9 mouse cellular contexts compared by ENCODE assay signal in genomic region chr13:45442451-45442850, GRCm38 (mm10). TPM values are rescaled to one million over a fixed set of nuclear protein-coding genes. Genes with fewer than 3 reads are reported as not detected.
DNase-seq lines count a peak whose midpoint lies in the region; ATAC-seq and TF ChIP-seq lines count a peak whose summit lies in the region.
"Had no signal": no experiment of that assay in that cellular context is flagged by ENCODE, and none has a peak within 500 bp of the region (broad histone marks: within the 10 kb centered on the region; RNA-seq: fewer than 3 reads in every experiment).

No protein-coding gene starts in this region.

- no peak for ATAC-seq in heart, embryonic 12.5 days (ENCODE audit: insufficient number of reproducible peaks, low FRiP score)
- peak; percentile 67 for ATAC-seq in intestine, embryonic 16.5 days

- TF ChIP-seq POLR2A in heart, adult 2 months (IDR thresholded peaks at IDR 0.05; ENCODE audit: insufficient read depth, low read depth, low read length): no peak

- H3K9me3 ChIP-seq in heart, embryonic 12.5 days (replicated peaks): no peaks in the 10 kb centered on the region
- no peaks in the 10 kb centered on the region for H3K9me3 ChIP-seq in intestine, embryonic 16.5 days (ENCODE audit: control insufficient read depth, low read length)
- H3K9me3 ChIP-seq: embryonic facial prominence, embryonic 12.5 days had no signal

- intact Hi-C loops in heart, adult 2 months (cut with DNase I): loop anchor here (2.0 to 10.0 kb wide), 4 partner anchors 52 to 412 kb away; no protein-coding TSS in a partner anchor

- no peak overlapping the region for H3K4me3 ChIP-seq in heart, adult 2 months
- no peak overlapping the region for H3K4me3 ChIP-seq in heart, embryonic 12.5 days
- H3K4me3 ChIP-seq in C2C12 (ENCODE audit: insufficient read depth, poor library complexity, severe bottlenecking): no peak overlapping the region
- no peak overlapping the region for H3K4me3 ChIP-seq in intestine, embryonic 16.5 days (ENCODE audit: low read length)
- H3K4me3 ChIP-seq: embryonic facial prominence, embryonic 12.5 days had no signal

- H3K4me2 ChIP-seq in heart, embryonic 12.5 days: no peak overlapping the region
- peak overlapping the region; percentile 30; the same call in 1 of the 2 replicates for H3K4me2 ChIP-seq in intestine, embryonic 16.5 days (ENCODE audit: low read depth, low read length)
- H3K4me2 ChIP-seq: embryonic facial prominence, embryonic 12.5 days had no signal

- H3K4me1 ChIP-seq in heart, adult 2 months (ENCODE audit: control insufficient read depth, insufficient read depth, low read length): peaks cover 16% of the 10 kb centered on the region
- peaks cover 19% of the 10 kb centered on the region for H3K4me1 ChIP-seq in heart, embryonic 12.5 days (replicated peaks)
- peaks cover 3% of the 10 kb centered on the region; the same call in 1 of the 2 replicates for H3K4me1 ChIP-seq in intestine, embryonic 16.5 days (ENCODE audit: control insufficient read depth, insufficient read depth, low read length)

- no peak overlapping the region for H3K9ac ChIP-seq in heart, adult 2 months (ENCODE audit: low read depth, low read length)
- H3K9ac ChIP-seq in heart, embryonic 12.5 days: no peak overlapping the region
- no peak overlapping the region for H3K9ac ChIP-seq in intestine, embryonic 16.5 days (ENCODE audit: low read depth, low read length)
- H3K9ac ChIP-seq: embryonic facial prominence, embryonic 12.5 days had no signal

- 13% methylated on average over 4 of the region's 4 CpGs for WGBS in heart, adult 2 months
- WGBS in heart, embryonic 12.5 days: 20% methylated on average over 4 of the region's 4 CpGs
- WGBS in intestine, embryonic 16.5 days: 26% methylated on average over 4 of the region's 4 CpGs

- TF ChIP-seq CTCF in heart, adult 2 months (IDR thresholded peaks at IDR 0.05): peak; percentile 83
- TF ChIP-seq CTCF in C2C12 (IDR thresholded peaks at IDR 0.05; ENCODE audit: control insufficient read depth, insufficient read depth, insufficient read length): no peak

- H3K36me3 ChIP-seq in heart, adult 2 months (ENCODE audit: control insufficient read depth, insufficient read depth, low read length): no peaks in the 10 kb centered on the region
- H3K36me3 ChIP-seq in heart, embryonic 12.5 days: no peaks in the 10 kb centered on the region
- H3K36me3 ChIP-seq in C2C12 (ENCODE audit: control insufficient read depth, insufficient read depth): no peaks in the 10 kb centered on the region
- no peaks in the 10 kb centered on the region for H3K36me3 ChIP-seq in intestine, embryonic 16.5 days (ENCODE audit: control insufficient read depth, insufficient read depth, low read length)
- H3K36me3 ChIP-seq: embryonic facial prominence, embryonic 12.5 days had no signal

- no peaks in the 10 kb centered on the region for H3K27me3 ChIP-seq in heart, adult 2 months (ENCODE audit: control insufficient read depth, insufficient read depth, low read length)
- no peaks in the 10 kb centered on the region for H3K27me3 ChIP-seq in heart, embryonic 12.5 days (replicated peaks)
- H3K27me3 ChIP-seq in C2C12 (ENCODE audit: control insufficient read depth, insufficient read depth, insufficient read length): no peaks in the 10 kb centered on the region
- H3K27me3 ChIP-seq in intestine, embryonic 16.5 days (replicated peaks; ENCODE audit: control insufficient read depth, insufficient read depth, low read length): no peaks in the 10 kb centered on the region
- H3K27me3 ChIP-seq: embryonic facial prominence, embryonic 12.5 days had no signal

- peak overlapping the region; percentile 73 for H3K27ac ChIP-seq in heart, adult 2 months
- no peak overlapping the region for H3K27ac ChIP-seq in heart, embryonic 12.5 days (ENCODE audit: poor library complexity, severe bottlenecking)
- no peak overlapping the region for H3K27ac ChIP-seq in intestine, embryonic 16.5 days (ENCODE audit: low read length)
- H3K27ac ChIP-seq: embryonic facial prominence, embryonic 12.5 days had no signal

- no peak for TF ChIP-seq EP300 in heart, adult 2 months (IDR thresholded peaks at IDR 0.05; ENCODE audit: insufficient read depth, low read depth, low read length)

- no peaks in the 10 kb centered on the region for H3K79me2 ChIP-seq in heart, adult 2 months (replicated peaks; ENCODE audit: control insufficient read depth, insufficient read depth, low read length)
- H3K79me2 ChIP-seq in C2C12 (ENCODE audit: control insufficient read depth, insufficient read depth): no peaks in the 10 kb centered on the region

- no peaks in the 10 kb centered on the region for H3K79me3 ChIP-seq in C2C12 (ENCODE audit: low read depth)

- peak; percentile 15 to 28 for DNase-seq in heart, adult 2 months
- peak; percentile 58 for DNase-seq in brain, adult 2 months (ENCODE audit: low read depth, low spot score)
- peak; percentile 66 for DNase-seq in naive thymus-derived CD4-positive, alpha-beta T cell, adult 2 months (ENCODE audit: low read depth)
- no peak for DNase-seq in right cerebral cortex, postnatal 10 days (ENCODE audit: low spot score in 2 of 2)
- DNase-seq in spleen, postnatal 4 days (ENCODE audit: low spot score in 2 of 2): no peak

- H3ac ChIP-seq in C2C12 (ENCODE audit: control insufficient read depth, insufficient read length, low read depth): no peak overlapping the region

TF ChIP-seq in C2C12, 6 proteins besides CTCF, POLR2A, EP300 and RAD21:
- TF ChIP-seq USF1 (IDR thresholded peaks at IDR 0.05; ENCODE audit: low read depth): no peak
- no peak for TF ChIP-seq MAX (IDR thresholded peaks at IDR 0.05)
- TF ChIP-seq CEBPB (IDR thresholded peaks at IDR 0.05; ENCODE audit: low read depth): peak; percentile 53
- TF ChIP-seq MYOG (IDR thresholded peaks at IDR 0.05; ENCODE audit: control insufficient read depth, extremely low read depth, insufficient read length): no peak
- no peak for TF ChIP-seq FOSL1 (IDR thresholded peaks at IDR 0.05; ENCODE audit: insufficient read depth, low read length, poor library complexity, severe bottlenecking)
- TF ChIP-seq MYOD1 (IDR thresholded peaks at IDR 0.05; ENCODE audit: control insufficient read depth, insufficient read length, low read depth): no peak

RNA-seq across cellular contexts. Expression of gene Mylip, which starts 52.9 kb away (rescaled TPM):
- 10 to 100 TPM; 16.8 to 27.1 TPM for total RNA-seq in heart, adult 2 months (2021)
- 10.5 and 13.6 TPM in 2 replicates for polyA plus RNA-seq in heart, adult 2 months (2012; rRNA removed)
- polyA plus RNA-seq in heart, embryonic 12.5 days (2016; fragmentation: Nextera tagmentation; extraction: Ambion mirVana): 6.3 and 6.9 TPM in 2 replicates
- polyA plus RNA-seq in C2C12 (2012; fragmentation: generic; extraction: Trizol): 4.8 TPM
- 6.1 and 6.6 TPM in 2 replicates for polyA plus RNA-seq in intestine, embryonic 16.5 days (2015; fragmentation: Nextera tagmentation; extraction: Ambion mirVana)

Comparison
In these comparisons a context has a peak if more than half of its experiments do, and no peak if none do; other contexts are left out.
1. DNase-seq: peak in heart, adult 2 months (2 of 2), brain, adult 2 months (single experiment) and naive thymus-derived CD4-positive, alpha-beta T cell, adult 2 months (single experiment); none in right cerebral cortex, postnatal 10 days (0 of 2) and spleen, postnatal 4 days (0 of 2).